Mouse (Mus musculus) limb, embryonic 10.5 days (tissue): ENCODE results near the gene Grk4. TPM values are rescaled to one million over a fixed set of nuclear protein-coding genes. Genes with fewer than 3 reads are reported as not detected.

Experiments used
- DNase-seq: peaks from one replicate; pipeline ENCODE4 v3.0.0-alpha.2; 2017; ENCODE audit warnings: low spot score
- H3K27ac ChIP-seq: fragments of 300-500 bp; sonication (generic); 2 replicates; pipeline ENCODE4 v1.5.1; 2016; ENCODE audit warnings: mild to moderate bottlenecking
- H3K27me3 ChIP-seq: fragments of 300-500 bp; sonication (generic); 2 replicates; pipeline ENCODE4 v1.6.1; 2016; ENCODE audit warnings: low read depth, mild to moderate bottlenecking; ENCODE audit not compliant: poor library complexity, severe bottlenecking
- H3K36me3 ChIP-seq: fragments of 300-500 bp; sonication (generic); 2 replicates; pipeline ENCODE4 v1.6.1; 2016; ENCODE audit warnings: mild to moderate bottlenecking, moderate library complexity
- H3K4me1 ChIP-seq: fragments of 300-500 bp; sonication (generic); 2 replicates; pipeline ENCODE4 v1.6.1; 2016
- H3K4me3 ChIP-seq: fragments of 300-500 bp; sonication (generic); 2 replicates; pipeline ENCODE4 v1.5.1; 2016; ENCODE audit warnings: mild to moderate bottlenecking, moderate library complexity
- H3K9me3 ChIP-seq: fragments of 300-500 bp; sonication (generic); replicated peaks from 2 replicates; pipeline ENCODE4 v1.6.1; 2016; ENCODE audit warnings: mild to moderate bottlenecking
- WGBS: fragments of 180-500 bp; shearing (Covaris S2); methylation state at CpG from one replicate; pipeline ENCODE4 v1.1.7; 2016; 5-methylcytosine and 5-hydroxymethylcytosine counted together
- polyA plus RNA-seq: library from polyadenylated mRNA; unstranded; fragments of >200 nt; fragmentation: Nextera tagmentation; extraction: Ambion mirVana; gene quantifications from 2 replicates; pipeline ENCODE4 v1.2.1, GENCODE M21; 2016

The Grk4 gene
- polyA plus RNA-seq, 1 experiment from 2014 or later = 1.3 TPM

GRCm38 (mm10) chr5:34751477-34751876 is 91.3 kb downstream of the Grk4 start:
- Histone ChIP-seq H3K27me3 (no peaks in the 10 kb centered on the region), H3K27ac (no peak overlapping the region), H3K36me3 (no peaks in the 10 kb centered on the region), H3K4me1 (no peaks in the 10 kb centered on the region), H3K4me3 (no peak overlapping the region), H3K9me3 (no peaks in the 10 kb centered on the region)
- no peak for DNase-seq
- WGBS = 55% methylated on average over 3 of the region's 3 CpGs

DNA sequence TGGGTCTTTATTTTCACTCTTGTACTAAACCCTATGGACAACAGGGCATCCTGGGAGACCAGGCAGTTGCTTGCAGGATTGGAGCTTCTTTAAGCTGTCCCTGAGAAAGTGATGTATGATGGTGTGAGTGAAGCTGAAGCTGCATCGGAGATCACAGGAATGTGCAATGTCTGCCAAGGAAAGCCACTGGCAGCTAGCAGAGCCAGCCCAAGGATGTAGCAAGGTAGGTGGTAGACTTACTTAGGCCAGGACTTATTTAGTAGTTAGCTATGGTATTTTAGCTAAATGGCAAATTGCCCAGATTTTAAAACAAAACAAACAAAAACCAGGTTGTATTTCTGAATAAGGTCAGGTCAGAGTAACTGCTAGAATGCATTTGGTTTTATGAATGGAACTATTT is 98.6 kb downstream of the Grk4 start:
- Histone ChIP-seq H3K4me3 (no peak overlapping the region), H3K36me3 (peaks cover 3% of the 10 kb centered on the region), H3K4me1 (peaks cover 12% of the 10 kb centered on the region), H3K27ac (no peak overlapping the region), H3K9me3 (no peaks in the 10 kb centered on the region), H3K27me3 (no peaks in the 10 kb centered on the region)
- no peak for DNase-seq
- 86% methylated on average over 1 of the region's 1 CpGs for WGBS

DNA sequence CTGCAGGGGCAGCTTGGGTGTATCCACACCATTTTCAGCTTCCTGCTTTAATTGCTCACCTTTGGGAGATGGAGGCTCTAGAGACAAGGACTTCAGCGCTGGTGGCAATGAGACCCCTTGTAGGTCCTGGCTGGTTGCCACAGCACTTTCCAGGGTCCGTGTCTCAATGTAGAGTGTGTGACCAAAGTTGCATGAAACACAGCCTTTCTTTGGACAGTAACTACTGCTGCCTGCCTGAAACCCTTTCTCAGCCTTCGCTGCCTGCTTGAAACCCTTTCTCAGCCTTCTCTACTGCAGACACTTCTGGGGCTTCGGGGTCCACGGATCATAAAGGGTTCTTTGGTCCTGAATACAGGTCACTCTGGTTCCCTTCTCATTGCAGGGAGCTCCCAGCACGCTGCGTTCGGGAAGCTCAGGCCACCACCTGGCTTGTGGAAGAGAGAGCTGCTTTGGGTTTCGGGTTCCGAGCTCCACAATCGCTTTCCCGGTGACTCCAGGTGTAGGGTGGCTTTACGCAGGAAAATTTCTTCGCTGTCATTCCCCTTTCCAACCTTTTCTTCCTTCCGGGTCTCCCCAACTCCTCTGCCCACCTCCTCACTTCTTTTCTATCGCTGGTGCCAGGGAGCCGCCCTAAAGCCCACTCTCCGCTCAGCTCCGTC is 100.8 kb downstream of the Grk4 start:
- 2% methylated on average over 19 of the region's 19 CpGs for WGBS
- DNase-seq = no peak

DNA sequence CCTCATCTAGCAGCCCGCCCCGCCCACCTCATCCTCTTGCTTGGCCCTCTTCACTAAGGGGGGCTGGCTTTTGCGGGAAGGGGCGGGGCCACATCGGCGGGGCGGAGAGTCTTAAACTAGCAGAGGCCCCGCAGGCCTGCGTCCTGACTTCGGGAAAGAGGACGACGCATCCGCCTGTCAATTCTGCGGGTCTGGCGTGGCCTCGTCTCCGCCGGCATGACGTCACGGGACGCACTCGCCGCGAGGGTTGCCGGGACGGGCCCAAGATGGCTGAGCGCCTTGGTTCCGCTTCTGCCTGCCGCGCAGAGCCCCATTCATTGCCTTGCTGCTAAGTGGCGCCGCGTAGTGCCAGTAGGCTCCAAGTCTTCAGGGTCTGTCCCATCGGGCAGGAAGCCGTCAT is 101.3 kb downstream of the Grk4 start, which contains the start of gene Htt:
Gene Htt (plus strand): TSS at position 232 of the 400 bp plus-strand sequence.
- Histone ChIP-seq H3K27me3 (no peaks in the 10 kb centered on the region), H3K9me3 (no peaks in the 10 kb centered on the region), H3K4me3 (peak within 1 kb of the TSS; percentile 98), H3K4me1 (peaks cover 12% of the 10 kb centered on the region), H3K27ac (peak within 1 kb of the TSS; percentile 95), H3K36me3 (peaks cover 11% of the 10 kb centered on the region)
- peak; percentile 97 for DNase-seq
- WGBS = under 1% methylated on average over 35 of the region's 35 CpGs

More for the DNA sequence above, 100.8 kb downstream of the Grk4 start:
- Histone ChIP-seq H3K4me3 (peak overlapping the region; percentile 98), H3K27ac (peak overlapping the region; percentile 95), H3K9me3 (no peaks in the 10 kb centered on the region), H3K27me3 (no peaks in the 10 kb centered on the region), H3K4me1 (peaks cover 12% of the 10 kb centered on the region), H3K36me3 (peaks cover 7% of the 10 kb centered on the region)

GRCm38 (mm10) chr5:34761934-34762611 is 101.9 kb downstream of the Grk4 start:
- H3K36me3 ChIP-seq = peaks cover 11% of the 10 kb centered on the region
- H3K27me3 ChIP-seq = no peaks in the 10 kb centered on the region
- no peaks in the 10 kb centered on the region for H3K9me3 ChIP-seq
- peak overlapping the region; percentile 95 for H3K27ac ChIP-seq
- WGBS = 1% methylated on average over 54 of the region's 54 CpGs
- peak; percentile 75 for DNase-seq
- peak overlapping the region; percentile 98 for H3K4me3 ChIP-seq
- peaks cover 12% of the 10 kb centered on the region for H3K4me1 ChIP-seq

DNA sequence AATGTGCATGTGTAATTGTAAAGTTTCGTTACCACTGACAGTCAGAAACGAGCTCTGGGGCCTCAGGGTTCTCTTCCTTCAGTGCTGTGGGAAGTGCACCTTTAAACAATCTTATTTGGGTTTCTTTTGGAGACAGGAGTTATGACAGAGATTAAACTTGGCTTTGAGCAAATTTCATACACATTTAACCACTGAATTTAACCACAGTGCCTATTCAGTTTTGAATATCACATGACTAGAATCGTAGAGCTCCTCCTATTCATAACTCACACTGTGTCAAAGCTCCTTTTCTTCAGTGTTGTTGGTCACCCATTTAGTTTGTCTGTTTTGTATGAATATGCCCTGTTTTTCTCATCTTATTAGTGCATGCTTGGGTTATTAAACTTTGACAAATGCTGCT is 111.6 kb downstream of the Grk4 start:
- WGBS = 97% methylated on average over 3 of the region's 3 CpGs
- Histone ChIP-seq H3K9me3 (no peaks in the 10 kb centered on the region), H3K4me3 (no peak overlapping the region), H3K27ac (no peak overlapping the region), H3K27me3 (no peaks in the 10 kb centered on the region), H3K4me1 (no peaks in the 10 kb centered on the region), H3K36me3 (peaks cover 11% of the 10 kb centered on the region)
- DNase-seq = no peak

DNA sequence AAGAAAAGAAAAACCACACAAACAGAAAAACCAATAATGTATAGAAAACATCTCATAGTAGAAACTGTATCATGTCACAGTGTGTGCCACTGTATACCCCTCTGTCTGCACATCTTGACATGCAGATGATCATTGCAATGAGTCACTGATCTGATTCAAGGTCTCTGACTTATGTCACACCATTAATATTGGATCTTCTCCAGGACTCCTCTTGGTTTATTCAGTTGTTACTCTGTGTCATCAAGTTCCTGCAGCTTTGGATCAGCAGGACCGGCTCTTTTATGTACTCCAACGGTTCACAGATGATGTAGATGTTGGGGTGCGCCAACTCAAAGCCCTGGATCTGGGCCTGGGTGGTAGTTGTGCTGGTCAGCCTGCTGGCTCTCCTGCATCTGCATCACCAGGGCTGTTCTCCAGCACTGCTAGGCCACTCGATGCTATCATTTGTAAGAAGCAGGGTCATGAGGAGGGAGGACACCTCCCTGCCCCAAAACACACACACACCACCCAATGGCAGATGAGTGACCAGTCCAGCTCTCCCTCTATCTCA is 112.6 kb downstream of the Grk4 start:
- no peak overlapping the region for H3K27ac ChIP-seq
- no peaks in the 10 kb centered on the region for H3K27me3 ChIP-seq
- H3K36me3 ChIP-seq = peaks cover 11% of the 10 kb centered on the region
- DNase-seq = no peak
- no peak overlapping the region for H3K4me3 ChIP-seq
- WGBS = 91% methylated on average over 4 of the region's 4 CpGs
- H3K4me1 ChIP-seq = no peaks in the 10 kb centered on the region
- no peaks in the 10 kb centered on the region for H3K9me3 ChIP-seq

- no peak for DNase-seq
- Histone ChIP-seq H3K4me1 (no peaks in the 10 kb centered on the region), H3K27me3 (no peaks in the 10 kb centered on the region), H3K4me3 (no peak overlapping the region), H3K36me3 (peaks cover 11% of the 10 kb centered on the region), H3K27ac (no peak overlapping the region), H3K9me3 (no peaks in the 10 kb centered on the region)
- 98% methylated on average over 2 of the region's 2 CpGs for WGBS
Observed at GRCm38 (mm10) chr5:34773392-34773791, 113.2 kb downstream of the Grk4 start.

- Histone ChIP-seq H3K36me3 (peaks cover 39% of the 10 kb centered on the region), H3K9me3 (no peaks in the 10 kb centered on the region), H3K27ac (no peak overlapping the region), H3K27me3 (no peaks in the 10 kb centered on the region), H3K4me3 (no peak overlapping the region), H3K4me1 (no peaks in the 10 kb centered on the region)
- 91% methylated on average over 3 of the region's 3 CpGs for WGBS
- DNase-seq = no peak
Observed at GRCm38 (mm10) chr5:34785027-34785426, 124.8 kb downstream of the Grk4 start.

DNA sequence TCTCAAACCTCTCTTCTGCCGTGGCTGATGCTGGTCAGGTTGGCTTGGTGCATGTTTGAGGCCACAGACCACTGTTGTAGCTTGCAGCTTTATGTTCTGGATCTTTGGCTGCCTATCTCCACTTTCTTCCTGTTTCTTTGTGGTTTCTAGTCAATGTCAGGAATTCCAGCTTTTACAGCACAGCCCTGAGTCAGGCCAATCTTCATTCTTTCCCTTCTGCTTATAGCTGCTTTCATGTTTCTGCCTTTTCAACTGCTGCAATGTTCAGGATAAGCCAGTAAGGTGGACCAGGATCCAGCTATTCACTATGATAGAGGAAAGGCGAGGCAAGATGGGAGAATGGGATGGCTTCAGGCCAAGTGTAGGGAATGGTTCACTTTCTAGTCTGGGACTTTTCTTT is 131.0 kb downstream of the Grk4 start:
- Histone ChIP-seq H3K36me3 (peaks cover 67% of the 10 kb centered on the region), H3K4me3 (no peak overlapping the region), H3K9me3 (no peaks in the 10 kb centered on the region), H3K4me1 (no peaks in the 10 kb centered on the region), H3K27ac (no peak overlapping the region), H3K27me3 (no peaks in the 10 kb centered on the region)
- WGBS = 88% methylated on average over 2 of the region's 2 CpGs
- no peak for DNase-seq

- no peak overlapping the region for H3K27ac ChIP-seq
- 91% methylated on average over 5 of the region's 5 CpGs for WGBS
- no peaks in the 10 kb centered on the region for H3K9me3 ChIP-seq
- no peak overlapping the region for H3K4me3 ChIP-seq
- no peaks in the 10 kb centered on the region for H3K27me3 ChIP-seq
- no peaks in the 10 kb centered on the region for H3K4me1 ChIP-seq
- no peak for DNase-seq
- H3K36me3 ChIP-seq = peaks cover 91% of the 10 kb centered on the region
Observed at GRCm38 (mm10) chr5:34800292-34800953, 140.2 kb downstream of the Grk4 start.
